Mouse (Mus musculus): ENCODE measurements around the gene Tomm7.

- no peak for TF ChIP-seq CTCF (IDR thresholded peaks at IDR 0.05; ENCODE audit: borderline replicate concordance, extremely low read depth, insufficient read depth, insufficient read length)
- no peak for TF ChIP-seq POLR2A (IDR thresholded peaks at IDR 0.05; ENCODE audit: borderline replicate concordance, extremely low read depth, insufficient read depth, insufficient read length, poor library complexity, severe bottlenecking)
Measured at GRCm38 (mm10) chr5:23816681-23817080, 27.3 kb downstream of the Tomm7 start.
